Mouse (Mus musculus) lung, postnatal 0 days (tissue): ENCODE data around the gene Fbln1.

ENCODE experiments used
- CTCF ChIP-seq: IDR thresholded peaks from 2 replicates; pipeline ENCODE4 v1.5.1; 2016; ENCODE audit warnings: antibody characterized with exemption, mild to moderate bottlenecking
- EP300 ChIP-seq: IDR thresholded peaks from 2 replicates; pipeline ENCODE4 v1.6.1; 2016; ENCODE audit warnings: antibody characterized with exemption, mild to moderate bottlenecking, control low read depth

GRCm38 (mm10) chr15:85240086-85240485 is 34.3 kb downstream of the Fbln1 start:
- TF ChIP-seq CTCF = no peak
- TF ChIP-seq EP300 = no peak
